Mouse (Mus musculus): ENCODE data around the gene Pias4.
A peak's percentile ranks its signal among the peaks of the same experiment; 100 is the strongest.
"Not testable (repeated sequence)": the region's sequence is repeated elsewhere in the genome, so short reads cannot be mapped to it uniquely, and the experiment has no call there.

The Pias4 gene

DNA sequence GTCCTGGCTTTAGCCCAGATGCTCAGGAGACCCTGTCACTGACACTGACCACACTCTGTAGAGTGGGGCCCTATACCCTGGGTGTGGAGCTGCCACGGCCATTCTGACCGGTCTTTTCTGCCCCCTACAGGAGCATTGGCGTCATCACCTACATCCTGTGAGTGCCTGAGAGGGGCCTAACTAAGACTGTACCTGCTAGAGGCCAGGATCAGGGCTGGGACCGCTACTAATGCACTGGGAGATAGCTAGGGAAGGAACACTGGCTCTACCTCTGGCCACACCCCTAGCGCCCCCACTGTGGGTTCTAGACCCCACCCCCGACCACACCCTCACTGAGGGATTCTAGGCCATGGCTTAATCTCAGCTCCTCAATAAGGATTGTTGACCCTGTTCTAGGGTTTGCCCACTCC, 23.2 kb upstream of the Pias4 start:
- DNase-seq (ENCODE audit: low spot score) = no peak

DNA sequence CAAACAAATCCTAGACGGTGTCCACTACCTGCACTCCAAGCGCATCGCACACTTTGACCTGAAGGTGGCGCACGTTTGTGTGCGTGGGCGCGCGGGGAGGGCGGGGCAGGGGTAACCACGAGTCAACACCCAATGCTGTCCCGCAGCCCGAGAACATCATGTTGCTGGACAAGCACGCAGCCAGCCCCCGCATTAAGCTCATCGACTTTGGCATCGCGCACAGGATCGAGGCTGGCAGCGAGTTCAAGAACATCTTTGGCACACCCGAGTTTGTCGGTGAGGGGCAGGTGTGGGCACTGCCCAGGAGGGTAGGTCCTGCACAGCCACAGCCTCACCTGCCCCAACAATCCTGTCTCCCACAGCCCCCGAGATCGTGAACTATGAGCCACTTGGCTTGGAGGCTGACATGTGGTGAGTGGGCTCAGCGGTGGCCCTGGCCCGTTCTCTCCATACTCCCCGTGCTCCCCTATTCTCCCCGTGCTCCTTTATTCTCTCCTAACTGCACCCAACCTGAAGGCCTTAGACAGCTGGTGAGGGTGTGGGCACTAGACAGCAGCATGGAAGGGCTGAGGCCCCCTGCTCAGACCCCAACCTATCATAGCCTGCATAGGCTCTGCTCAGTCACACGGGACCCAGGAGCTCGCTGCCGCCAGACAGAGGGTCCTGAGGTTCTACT, 22.7 kb upstream of the Pias4 start:
- no peak for DNase-seq (ENCODE audit: low spot score)

DNA sequence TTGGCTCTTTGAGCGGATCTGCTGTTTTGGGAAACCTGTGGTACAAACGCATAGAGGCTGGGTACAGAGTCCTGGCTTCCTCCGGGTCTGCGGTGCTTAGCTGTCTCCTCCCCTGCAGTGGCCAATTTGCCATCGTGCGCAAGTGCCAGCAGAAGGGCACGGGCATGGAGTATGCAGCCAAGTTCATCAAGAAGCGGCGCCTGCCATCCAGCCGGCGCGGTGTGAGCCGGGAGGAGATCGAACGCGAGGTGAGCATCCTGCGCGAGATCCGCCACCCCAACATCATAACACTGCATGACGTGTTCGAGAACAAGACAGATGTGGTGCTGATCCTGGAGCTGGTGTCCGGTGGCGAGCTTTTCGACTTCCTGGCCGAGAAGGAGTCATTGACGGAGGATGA, 22.1 kb upstream of the Pias4 start:
- DNase-seq (ENCODE audit: low spot score) = no peak

DNA sequence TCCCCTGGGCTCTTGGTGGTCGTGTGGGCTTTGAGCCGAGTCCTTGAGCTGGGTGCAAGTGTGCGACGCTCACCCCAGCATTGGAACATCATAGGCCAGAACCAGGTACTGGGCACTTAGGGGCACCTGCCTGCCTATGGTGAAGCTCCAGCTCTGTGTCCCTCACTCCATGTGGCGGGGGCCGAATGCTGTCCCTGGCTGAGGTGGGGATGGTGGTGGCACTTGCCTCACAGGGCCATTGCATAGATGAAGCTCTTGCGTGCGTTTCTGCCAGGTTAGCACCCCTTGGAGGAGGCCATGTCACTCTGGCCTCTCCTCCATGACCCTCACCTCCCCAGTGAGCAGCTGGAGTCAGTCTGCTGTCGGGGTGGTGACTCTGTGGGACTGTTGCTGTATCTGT, 19.4 kb upstream of the Pias4 start:
- DNase-seq (ENCODE audit: low spot score) = no peak

DNA sequence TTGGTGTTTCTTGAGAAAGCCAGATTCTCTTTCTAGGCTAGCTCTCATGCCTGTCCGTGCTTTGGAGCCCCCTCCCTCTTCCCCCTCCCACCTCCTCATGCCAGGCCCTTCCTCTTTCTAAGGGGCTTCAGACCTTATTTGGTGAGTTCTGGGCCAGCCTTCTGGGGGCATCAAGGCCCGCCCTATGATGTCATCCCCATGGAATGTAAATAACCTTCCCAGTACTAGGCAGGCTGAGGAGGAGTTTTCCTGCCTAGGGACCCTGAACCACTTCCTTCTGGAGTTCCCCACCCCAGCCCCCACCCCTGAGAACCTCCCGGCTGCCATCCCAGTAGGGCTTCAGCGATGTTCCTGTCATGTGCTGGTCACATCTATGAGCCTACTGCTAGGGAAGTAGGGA, 17.0 kb upstream of the Pias4 start:
- no peak for DNase-seq (ENCODE audit: low spot score)

DNA sequence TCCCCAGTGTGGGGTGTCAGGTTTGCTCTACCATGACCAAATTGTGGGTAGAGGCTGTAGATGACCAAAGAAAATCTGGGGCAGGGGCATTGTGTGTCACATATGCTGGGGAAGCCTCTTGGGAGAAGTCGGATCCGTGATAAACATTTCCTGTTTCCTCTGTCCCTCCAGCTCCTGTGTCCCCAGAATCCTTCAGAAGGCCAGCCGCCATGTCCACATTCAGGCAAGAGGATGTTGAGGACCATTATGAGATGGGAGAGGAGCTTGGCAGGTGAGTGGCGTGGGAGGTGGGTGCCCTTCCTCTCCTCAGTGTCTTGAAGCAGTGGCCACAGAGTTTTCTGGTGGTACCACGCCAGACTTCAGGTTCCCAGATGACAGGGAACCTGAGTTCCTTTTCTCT, 16.1 kb upstream of the Pias4 start, which contains the start of gene 4930442H23Rik:
4930442H23Rik (minus strand) TSS at position 45 of the 400 bp plus-strand sequence.
- DNase-seq (ENCODE audit: low spot score) = no peak

DNA sequence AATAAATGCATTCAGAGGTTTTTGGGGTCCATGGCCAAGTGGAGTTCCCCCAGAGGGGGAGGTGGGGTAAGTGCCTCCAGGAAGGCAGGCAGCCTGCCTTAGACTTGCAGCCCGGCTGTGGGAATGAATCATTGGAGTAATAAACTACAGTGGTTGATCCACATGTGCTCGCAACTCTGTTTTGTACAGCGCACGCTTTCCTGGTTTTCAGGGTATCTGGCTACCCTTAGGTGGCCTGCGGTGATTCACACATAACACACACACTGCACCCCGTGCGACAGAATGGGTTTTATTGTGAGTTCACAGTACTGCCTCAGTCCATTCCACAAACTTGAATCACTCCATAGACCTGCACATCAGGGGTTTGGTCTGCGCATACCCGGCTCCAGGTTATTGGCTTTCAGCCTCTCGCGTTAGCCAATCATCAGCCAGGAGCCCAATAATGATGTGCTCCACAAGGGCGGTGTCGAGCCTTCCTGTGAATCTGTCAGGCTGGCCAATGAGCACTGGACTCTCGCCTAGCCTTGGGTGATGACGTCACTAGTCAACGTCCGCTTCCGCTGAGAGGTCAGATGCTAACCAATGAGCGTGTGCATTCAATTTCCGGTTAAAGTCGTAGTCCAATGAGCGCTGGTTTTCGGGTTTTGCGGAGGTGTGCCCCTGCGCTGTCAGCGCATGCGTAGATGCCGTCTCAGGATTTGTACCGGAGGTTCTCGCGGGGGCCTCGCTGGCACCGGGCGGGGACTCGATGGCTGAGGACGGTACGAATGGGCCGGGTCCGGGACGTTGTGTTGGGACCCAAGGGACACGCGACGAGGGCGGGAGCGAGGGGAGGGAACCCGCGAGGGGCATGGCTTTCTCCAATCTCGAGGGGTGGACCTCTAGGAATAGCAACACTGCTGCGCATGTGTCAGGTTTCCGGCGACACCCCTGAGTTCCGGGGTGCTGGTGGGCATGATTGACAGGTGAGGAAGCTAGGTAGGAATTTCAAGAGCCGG, 14.9 kb upstream of the Pias4 start, which contains the start of gene Dapk3:
Dapk3 (plus strand) TSS at position 670 of the 998 bp plus-strand sequence.
- peak; percentile 96 for DNase-seq (ENCODE audit: low spot score)

DNA sequence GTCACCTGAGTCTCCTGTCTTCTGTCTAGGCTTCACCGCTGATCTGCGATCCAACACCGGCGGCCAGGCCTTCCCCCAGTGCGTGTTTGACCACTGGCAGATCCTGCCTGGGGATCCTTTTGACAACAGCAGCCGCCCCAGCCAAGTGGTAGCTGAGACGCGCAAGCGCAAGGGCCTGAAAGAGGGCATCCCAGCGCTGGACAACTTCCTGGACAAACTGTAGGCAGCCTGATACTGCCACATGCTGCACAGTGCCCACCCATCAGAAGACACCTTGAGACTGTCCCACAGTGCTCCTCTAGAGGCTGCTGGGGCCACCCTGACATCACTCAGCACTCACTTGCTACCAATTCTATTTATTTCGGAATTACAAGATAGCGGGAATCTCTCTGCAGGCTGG, 14.1 kb upstream of the Pias4 start:
- not testable (repeated sequence) for DNase-seq (ENCODE audit: low spot score)

DNA sequence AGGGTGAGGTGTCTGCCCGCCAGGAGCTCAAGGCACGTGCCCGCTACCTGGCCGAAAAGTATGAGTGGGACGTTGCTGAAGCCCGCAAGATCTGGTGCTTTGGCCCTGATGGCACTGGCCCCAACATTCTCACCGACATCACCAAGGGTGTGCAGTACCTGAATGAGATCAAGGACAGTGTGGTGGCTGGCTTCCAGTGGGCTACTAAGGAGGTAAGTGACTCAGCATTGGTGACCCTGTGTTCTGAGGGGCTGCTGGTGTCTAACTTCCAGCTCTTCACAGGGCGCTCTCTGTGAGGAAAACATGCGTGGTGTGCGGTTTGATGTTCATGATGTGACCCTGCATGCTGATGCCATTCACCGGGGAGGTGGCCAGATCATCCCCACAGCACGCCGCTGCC, 13.2 kb upstream of the Pias4 start:
- DNase-seq (ENCODE audit: low spot score) = no peak

DNA sequence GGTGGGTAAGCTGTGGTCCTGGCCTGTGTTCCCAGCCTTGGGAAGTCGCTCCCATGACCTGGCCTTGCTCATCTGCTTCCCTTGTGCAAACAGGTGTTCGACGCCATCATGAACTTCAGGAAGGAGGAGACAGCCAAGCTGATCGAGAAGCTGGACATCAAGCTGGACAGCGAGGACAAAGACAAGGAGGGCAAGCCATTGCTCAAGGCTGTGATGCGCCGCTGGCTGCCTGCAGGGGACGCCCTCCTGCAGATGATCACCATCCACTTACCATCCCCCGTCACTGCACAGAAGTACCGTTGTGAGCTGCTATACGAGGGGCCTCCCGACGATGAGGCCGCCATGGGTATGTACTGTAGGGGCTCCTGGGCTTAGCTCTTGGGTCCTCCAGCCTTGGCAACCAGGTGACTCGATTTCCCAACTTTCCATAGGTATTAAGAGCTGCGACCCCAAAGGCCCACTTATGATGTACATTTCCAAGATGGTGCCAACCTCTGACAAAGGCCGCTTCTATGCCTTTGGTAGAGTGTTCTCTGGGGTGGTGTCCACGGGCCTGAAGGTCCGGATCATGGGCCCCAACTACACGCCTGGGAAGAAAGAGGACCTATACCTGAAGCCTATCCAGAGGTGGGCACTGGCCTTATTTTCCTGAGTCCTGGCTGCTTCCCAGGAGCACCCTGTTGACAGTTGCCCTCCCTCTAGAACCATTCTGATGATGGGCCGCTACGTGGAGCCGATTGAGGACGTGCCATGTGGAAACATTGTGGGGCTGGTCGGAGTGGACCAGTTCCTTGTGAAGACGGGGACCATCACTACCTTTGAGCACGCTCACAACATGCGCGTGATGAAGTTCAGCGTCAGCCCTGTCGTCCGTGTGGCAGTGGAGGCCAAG, 12.0 kb upstream of the Pias4 start:
- DNase-seq (ENCODE audit: low spot score) = no peak

DNA sequence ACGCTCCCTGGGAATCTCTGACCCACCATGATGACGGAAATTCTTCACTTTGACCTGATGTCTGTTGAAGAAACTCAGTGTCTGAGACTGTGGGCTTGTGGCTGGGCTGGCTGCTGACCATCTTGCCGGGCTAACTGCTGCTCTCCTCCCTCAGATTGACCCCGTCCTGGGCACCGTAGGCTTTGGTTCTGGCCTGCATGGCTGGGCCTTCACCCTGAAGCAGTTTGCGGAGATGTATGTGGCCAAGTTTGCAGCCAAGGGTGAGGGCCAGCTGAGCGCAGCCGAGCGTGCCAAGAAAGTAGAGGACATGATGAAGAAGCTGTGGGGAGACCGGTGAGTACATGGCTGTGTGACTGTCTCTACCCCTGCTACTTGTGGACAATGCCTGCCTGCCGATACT, 11.2 kb upstream of the Pias4 start:
- no peak for DNase-seq (ENCODE audit: low spot score)

DNA sequence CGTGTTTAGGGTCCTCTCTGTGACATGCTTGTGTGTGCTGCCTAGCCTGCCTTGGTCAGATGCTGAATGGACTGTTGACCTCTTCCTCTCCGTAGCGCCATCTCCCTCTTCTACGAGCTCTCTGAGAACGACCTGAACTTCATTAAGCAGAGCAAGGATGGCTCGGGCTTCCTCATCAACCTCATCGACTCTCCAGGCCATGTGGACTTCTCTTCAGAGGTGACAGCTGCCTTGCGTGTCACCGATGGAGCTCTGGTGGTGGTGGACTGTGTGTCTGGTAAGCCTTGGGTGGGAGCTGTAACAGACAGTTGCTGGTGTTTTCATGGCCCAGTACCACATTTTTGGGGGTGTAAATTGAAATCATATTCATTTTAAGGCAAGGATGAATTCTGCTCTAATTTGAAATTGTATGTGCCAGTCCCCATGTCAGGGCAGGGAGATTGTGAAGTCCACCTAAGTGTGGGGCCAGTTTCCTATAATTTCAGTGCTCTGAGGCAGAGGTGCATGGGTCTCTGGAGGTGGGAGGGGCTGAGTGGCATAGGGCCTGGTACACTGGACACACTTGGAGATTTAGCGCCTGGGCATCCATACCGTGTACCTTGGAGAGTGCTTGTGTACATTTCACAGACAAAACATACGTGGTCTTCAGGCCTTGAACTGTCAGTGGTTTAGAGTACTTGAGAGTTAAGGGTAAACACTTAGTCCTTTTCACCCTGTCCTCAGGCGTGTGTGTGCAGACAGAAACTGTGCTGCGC, 10.4 kb upstream of the Pias4 start:
- peak; percentile 67 for DNase-seq (ENCODE audit: low spot score)

DNA sequence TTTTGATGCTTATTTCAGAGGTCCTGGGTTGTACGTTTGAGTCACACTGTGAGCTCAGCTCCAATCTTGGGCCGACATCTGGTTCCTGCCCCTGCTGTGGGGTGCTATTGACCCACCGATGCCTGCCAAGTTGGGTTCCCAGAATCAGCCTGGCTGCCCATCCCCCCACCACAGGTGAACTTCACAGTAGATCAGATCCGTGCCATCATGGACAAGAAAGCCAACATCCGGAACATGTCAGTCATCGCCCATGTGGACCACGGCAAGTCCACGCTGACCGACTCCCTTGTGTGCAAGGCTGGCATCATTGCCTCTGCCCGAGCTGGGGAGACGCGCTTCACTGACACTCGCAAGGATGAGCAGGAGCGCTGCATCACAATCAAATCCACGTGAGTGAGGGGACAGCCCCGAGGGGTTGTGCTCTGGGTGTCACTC, 9.8 kb upstream of the Pias4 start:
- DNase-seq (ENCODE audit: low spot score) = no peak

DNA sequence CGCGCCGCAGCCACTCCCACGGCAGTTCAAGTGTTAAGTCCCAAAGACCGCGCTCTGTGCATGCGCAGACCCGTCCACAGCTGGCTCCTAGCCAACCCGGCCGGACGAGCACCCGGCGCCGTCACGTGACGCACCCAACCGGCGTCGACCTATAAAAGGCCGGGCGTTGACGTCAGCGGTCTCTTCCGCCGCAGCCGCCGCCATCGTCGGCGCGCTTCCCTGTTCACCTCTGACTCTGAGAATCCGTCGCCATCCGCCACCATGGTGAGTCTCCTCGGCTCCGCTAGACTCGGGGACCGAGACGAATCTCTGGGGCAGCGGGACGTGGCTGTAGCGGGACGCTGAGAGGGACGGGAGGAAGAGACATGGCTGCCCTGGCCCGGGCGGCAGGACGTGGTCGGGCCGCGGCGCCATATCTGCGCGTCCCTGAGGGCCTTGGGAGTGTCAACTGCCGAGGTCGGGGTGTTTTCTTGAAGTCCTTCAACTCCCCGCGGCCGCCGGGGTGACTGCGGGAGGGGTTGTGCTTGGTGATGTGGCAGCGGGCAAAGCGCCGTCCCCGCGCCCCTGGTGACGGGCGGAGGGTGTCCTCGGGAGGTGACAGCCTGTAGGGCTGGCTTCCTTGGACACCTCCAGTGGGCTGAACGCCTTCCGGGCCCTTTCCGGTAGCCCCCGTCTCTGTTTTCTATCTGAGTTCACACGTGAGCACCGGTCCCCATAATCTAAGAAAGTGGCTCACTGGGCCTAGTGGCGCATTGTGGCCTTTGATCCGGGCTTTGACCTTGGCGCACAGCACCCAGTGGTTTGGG, 8.9 kb upstream of the Pias4 start, which contains the start of gene Eef2:
Eef2 (plus strand) TSS at position 166 of the 806 bp plus-strand sequence.
- DNase-seq (ENCODE audit: low spot score) = peak; percentile 98

DNA sequence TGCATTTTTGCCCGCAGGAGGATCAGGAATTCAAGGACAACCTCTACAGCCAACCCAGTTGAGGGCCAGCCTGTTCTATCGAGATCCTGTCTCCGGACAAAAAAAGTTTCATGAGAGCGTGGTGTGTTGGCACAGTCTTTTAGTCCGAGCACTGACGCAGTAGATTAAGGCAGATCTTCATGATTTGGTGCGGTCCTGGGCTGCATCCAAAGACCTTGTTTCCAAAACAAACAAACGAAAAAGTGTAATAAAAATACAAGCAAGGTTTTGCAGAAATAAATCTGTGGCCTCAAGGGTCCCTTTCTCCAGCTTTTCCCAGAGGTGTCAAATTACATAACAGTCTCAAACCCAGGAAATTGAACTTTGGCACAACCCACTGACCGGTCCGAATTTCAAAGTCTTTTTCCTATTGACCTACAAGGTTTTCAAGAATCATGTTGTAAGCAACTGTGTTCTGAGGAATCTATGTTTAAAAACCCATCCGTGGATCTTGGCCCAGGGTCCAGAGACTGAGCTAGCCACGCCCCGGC, 8.3 kb upstream of the Pias4 start:
- DNase-seq (ENCODE audit: low spot score) = peak; percentile 82

DNA sequence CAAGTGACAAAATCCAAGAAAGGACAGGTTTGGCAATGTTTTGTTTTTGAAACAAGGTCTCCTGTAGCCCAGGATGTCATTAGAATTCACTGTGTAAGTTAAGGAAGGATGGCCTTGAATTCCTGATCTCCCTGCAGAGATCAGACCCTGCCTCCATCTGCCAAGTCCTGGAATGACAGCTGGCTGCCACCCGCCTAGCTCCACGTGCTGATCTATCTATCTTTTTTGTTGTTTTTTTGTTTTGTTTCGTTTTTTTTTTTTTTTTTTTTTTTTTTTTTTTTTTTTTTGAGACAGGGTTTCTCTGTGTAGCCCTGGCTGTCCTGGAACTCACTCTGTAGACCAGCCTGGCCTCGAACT, 7.6 kb upstream of the Pias4 start:
- not testable (repeated sequence) for DNase-seq (ENCODE audit: low spot score)

DNA sequence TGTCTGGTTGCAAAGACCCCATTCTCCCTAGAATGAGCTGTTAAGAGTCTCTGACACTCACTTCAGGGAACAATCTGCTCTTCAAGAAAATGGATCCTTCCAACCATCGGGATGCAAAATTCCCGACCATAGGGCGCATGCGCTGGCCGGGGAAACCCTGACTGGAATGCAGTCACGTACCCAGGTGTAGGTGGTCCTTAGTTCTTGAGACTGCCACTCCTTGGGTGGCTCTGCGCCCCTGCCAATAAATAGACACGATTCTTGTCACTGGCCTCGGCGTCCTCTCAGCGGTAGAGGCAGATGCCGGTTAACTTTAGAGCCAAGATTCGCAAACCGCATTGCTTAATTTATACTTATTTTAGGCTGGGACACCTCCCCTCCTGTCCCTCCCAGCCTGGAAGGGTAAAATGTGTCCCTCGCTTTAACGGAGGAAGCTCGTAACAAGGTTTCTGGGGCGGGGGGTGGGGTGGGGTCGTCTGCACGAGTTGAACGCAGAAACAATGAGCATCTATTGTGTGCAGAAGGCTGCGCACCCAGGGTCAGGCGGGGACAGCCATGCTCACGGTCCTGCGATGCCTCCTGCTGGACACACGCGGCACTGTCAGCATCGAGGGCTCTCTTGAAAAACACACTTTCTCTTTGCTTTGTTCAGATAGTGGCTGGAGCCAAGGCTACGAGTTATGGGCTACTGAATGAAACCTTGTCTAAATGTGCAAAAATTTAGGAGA, 7.1 kb upstream of the Pias4 start:
- DNase-seq (ENCODE audit: low spot score) = peak; percentile 85

DNA sequence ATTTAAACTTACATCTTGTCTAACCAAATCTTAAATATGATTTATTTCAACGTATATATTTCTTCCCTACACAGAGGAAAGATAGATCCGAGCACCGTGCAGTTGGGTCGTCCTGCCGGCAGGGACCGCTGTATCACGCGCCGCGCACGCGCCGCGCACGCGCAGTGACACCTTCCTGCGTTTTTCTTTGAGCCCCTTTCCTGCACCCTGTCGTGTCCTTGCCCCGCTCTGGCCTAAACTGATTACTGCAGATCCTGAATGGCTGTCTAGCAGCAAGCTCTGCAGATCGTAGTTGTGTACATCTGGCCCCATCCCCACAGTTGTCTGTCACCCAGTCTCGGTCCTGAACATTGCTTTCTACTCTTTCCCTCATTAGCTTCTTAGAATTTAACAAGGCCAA, 5.4 kb upstream of the Pias4 start:
- peak; percentile 81 for DNase-seq (ENCODE audit: low spot score)

DNA sequence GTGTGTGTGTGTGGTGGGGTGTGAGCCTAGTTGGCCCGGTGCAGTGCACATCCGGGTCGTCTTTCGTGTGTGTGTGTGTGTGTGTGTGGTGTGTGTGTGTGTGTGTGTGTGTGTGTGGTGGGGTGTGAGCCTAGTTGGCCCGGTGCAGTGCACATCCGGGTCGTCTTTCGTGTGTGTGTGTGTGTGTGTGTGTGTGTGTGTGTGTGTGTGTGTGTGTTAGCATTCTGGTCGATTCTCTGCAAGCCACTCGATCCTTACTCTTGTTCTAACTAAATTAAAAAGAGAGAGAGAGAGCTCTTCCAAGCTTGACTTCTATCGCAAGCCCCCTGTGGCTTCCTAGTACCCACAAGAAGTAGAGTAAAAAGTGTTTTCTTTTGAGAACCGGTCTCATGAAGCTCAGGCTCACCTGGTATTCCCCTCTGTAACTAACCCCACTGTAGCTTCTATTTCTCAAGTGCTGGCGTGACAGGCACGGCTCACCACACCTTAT, 1.7 kb upstream of the Pias4 start:
- DNase-seq (ENCODE audit: low spot score) = not testable (repeated sequence)
